Mouse (Mus musculus) heart, postnatal 0 days (tissue): ENCODE measurements at regions not wholly inside any gene's neighbourhood (a gene's known extent, or its start where the extent isn't known, plus 50 kb on each side); places are given as distances from the start of the nearest gene placed in this dataset.

ENCODE experiments used
- CTCF ChIP-seq: IDR thresholded peaks from 2 replicates; pipeline ENCODE4 v1.5.1; 2016; ENCODE audit warnings: antibody characterized with exemption, control low read depth, low read depth
- EP300 ChIP-seq: IDR thresholded peaks from 2 replicates; pipeline ENCODE4 v1.6.1; 2016; ENCODE audit warnings: antibody characterized with exemption, low read depth

GRCm38 (mm10) chr14:120642591-120642990 is 164.3 kb downstream of the Rap2a start:
- no peak for TF ChIP-seq CTCF
- TF ChIP-seq EP300 = no peak
